Mouse (Mus musculus) heart, adult 11 months (tissue): ENCODE results near the gene Cmah.

Experiments used
- DNase-seq: peaks from one replicate; pipeline ENCODE4 v3.0.0; 2022

Gene Cmah

DNA sequence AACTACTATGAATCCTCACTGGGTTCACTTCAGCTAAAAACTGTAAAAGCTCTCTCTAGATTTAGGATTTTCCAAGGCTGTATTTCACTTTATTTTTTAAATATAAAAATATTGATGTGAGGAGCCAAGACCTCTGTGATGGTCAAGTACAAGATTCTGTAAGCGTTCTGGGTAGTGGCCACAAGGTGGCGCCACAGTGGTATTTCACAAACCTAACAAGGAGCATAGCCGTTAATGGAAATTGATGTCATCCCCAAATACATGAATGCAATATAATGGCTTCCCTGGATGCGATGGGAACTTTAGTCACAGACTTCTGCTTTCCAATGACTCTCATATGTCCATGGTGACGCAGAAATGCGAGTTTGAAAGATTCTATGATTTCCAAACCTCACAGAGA, 191.7 kb downstream of the Cmah start:
- DNase-seq = peak; percentile 77

DNA sequence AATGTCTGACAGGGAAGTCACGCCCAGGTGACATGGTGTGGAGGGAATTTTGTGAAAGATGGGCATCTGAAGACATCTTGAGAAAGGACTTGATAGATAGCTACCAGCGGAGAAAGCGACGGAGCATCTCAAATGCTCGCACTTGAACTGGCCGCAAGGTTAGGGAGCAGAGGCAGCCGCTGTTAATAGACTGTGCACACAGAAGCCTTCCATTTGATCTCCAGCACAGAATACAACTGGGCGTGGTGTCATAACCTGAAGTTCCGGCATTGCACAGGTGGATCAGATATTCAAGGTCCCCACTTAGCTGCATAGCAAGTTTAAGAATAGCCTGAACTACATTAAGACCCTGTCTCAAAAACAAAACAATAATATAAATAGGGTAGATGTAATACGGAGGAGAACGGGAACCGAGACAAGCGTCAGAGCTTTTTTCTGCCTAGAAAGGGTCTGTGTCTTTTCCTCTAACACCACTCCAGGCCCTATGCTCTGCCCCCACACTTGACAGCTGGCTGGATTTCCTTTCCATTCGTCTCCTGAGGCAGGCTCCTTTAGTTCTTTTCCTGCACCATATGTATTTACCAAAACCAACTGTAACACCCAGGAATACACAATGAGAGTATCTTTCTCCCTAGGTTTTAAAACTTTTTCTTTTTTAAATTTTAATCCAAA, 192.9 kb downstream of the Cmah start:
- DNase-seq = peak; percentile 67

DNA sequence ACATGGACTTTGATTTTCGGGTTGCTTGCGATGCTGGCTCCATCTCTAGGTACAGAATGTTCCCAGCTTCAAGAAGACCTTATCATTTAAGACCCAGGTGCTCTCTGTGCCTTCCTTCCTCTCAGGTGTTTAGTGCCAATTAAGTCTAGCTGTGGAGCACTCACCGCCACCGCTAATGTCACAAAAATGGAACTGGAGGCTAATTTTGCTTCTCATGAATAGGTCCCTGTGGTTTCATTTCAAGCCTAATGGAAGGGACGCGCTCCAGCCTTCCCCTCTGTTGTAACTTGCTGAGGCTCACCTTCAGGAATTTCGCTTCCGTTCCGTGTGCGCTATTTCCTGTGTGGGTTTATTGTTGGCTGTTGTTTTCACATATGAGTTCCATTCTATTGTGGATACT, 193.6 kb downstream of the Cmah start:
- DNase-seq = peak; percentile 84

DNA sequence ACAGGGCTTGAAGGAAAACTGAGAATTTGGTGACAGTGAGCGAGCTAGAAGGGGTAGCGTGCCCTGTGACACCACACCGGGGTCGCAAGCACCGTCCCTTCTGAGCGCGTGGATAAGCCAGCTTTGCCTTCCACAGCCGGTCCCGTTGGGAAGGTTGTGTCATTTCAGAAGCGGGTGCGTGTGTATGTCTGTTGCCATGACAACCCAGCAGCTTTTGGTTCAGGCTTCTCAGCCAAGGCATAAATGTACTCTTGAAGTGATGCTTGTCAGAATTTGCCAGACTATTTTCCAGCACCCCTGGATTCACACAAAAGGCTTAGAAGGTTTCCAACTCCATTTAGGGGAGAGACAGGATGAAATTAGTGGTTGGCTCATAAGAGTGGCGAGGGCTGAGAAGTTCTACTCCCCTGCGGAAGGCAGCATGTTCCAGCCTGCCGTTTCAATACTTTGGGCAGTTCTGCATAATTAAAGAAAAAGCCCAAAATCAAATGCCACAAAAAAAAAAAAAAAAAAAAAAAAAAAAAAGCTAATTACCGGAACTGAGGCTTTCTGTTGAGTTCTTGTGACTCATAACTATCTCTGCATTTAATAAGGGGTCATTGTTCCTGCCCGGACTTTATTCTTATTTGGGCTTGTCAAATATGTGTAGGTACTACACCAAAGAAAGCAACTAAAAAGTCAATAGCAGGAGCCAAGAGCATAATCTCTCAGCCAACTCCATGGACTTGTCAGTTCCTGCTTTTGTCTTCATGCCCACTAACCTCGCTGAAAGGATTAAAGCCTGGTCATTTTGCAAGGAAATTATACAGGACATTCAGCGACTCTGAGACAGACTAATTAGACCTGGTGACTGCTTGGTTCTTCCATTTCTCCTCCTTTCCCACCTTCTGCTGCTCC, 194.5 kb downstream of the Cmah start:
- peak; percentile 91 for DNase-seq

DNA sequence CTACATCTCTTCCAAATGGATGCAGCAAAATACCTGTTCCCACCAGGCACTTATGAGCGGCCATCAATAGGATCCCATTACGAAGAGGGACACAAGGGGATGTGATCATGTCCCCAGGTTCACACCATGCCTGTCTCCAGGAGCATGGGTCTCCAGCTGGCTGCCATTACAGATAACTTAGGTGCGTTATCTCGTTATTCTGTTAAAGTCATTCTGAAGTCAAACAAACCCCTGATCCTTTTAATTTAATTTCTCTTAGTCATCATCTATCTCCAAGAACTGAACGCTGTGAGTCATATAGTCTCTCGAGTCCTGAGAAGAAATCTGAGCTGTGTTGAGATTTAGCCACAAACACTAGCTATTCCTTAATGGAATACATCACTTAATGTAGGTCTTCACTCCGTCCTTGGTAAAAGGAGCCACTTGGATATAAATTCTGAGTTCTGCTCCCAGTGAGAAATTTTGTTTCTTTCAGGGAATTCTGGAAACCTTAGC, 195.2 kb downstream of the Cmah start:
- DNase-seq = peak; percentile 65

DNA sequence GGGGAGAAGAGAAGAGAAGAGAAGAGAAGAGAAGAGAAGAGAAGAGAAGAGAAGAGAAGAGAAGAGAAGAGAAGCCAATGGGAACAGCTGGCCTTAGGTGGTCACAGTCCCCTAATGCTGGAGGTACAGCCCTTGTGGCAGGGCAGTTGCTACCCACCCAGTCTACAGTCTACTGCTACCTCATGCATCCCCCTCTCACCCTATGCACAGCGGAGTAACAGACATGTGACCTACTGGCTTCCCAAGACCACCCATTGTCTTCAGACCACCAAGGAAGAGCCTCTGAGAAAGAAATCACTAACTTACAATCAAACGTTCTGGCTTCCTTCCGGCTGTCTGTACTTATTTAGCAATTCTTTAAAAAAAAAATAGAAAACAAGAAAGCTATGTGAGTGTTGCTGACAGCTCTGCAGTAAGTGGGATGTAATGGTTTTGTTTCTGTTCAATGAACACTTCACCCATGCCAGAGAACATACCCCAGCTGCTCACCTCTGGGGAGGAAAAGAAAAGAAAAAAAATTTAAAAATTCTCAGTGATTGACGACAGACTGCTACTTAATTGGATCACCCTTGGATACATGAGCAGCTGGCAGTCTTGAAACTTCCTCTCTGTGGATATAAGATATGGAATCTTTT, 196.5 kb downstream of the Cmah start:
- DNase-seq = peak; percentile 43

DNA sequence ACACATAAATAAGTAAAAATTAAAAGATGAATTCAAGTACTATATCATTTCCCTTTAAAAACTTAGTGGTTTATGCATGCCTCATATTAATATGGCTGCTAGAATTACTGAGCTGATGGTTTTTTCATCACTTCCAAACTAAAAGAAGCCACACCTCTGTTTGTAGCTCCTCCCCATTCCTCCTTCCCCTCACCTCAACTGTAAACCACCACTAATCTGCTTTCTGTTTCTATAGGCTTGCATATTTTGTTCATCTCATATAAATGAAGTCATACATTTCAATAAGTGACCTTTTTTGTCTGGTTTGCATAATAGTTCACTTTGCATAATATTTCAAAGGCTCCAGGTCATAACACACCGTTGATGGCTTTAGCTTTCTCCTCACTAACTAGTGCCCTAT, 197.3 kb downstream of the Cmah start:
- no peak for DNase-seq

DNA sequence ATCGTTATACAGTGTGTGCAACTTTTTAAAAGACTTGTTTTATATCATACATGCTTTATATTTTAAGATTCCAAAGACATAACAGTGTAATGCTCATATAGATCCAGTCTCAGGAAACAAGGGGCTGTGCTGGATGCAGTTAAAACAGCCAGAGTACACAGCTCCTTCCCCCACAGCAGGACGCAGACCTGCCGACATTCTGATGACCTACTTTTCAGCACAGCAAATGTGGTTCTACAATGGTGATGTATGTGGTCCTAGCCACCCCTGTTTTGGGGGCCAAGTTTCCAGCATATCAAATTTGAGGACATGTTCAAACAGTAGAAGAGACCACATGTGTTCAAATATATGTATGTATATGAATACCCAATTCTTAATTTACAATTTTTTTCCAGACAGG, 198.3 kb downstream of the Cmah start:
- peak; percentile 48 for DNase-seq

DNA sequence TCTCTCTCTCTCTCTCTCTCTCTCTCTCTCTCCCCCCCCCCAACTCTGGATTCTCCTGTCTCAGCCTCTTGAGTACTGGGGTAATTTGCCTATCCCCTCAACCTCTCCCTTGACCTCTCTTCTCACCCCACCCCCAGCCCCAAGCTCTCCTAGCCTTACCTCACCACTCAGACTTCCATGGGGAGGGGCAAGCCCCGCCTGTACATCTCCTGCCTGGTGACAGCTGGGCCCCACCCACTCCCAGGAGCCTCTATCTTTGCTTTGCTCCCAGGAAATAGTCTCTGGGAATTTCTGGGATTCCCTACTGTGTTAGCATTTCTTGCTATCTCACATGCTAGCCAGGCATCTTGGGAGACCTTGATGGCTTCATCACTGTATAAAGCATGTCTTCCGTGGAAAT, 199.7 kb downstream of the Cmah start:
- DNase-seq = peak; percentile 69
